Mouse (Mus musculus) kidney, embryonic 14.5 days (tissue): ENCODE data around the gene Il1r2. TPM values are rescaled to one million over a fixed set of nuclear protein-coding genes. Genes with fewer than 3 reads are reported as not detected.

Experiments used
- ATAC-seq: fragments of 200-750 bp; cut with Nextera tagmentation; 2 replicates; pipeline ENCODE4 v1.8.0; 2017; ENCODE audit warnings: moderate number of reproducible peaks, mild to moderate bottlenecking, moderate TSS enrichment, moderate library complexity; ENCODE audit not compliant: low FRiP score, low TSS enrichment
- H3K27ac ChIP-seq: fragments of 300-500 bp; sonication (generic); 2 replicates; pipeline ENCODE4 v1.5.1; 2014; ENCODE audit warnings: low read depth, mild to moderate bottlenecking, low read length, moderate library complexity, mixed read lengths
- H3K27me3 ChIP-seq: fragments of 300-500 bp; sonication (generic); 2 replicates; pipeline ENCODE4 v1.6.1; 2014; ENCODE audit warnings: mild to moderate bottlenecking, low read length; ENCODE audit not compliant: control insufficient read depth, insufficient read depth
- H3K36me3 ChIP-seq: fragments of 300-500 bp; sonication (generic); 2 replicates; pipeline ENCODE4 v1.6.1; 2014; ENCODE audit warnings: low read length, mixed read lengths; ENCODE audit not compliant: control insufficient read depth, insufficient read depth
- H3K4me1 ChIP-seq: fragments of 300-500 bp; sonication (generic); 2 replicates; pipeline ENCODE4 v1.6.1; 2014; ENCODE audit warnings: low read length, mixed read lengths; ENCODE audit not compliant: control insufficient read depth, insufficient read depth
- H3K4me2 ChIP-seq: fragments of 300-500 bp; sonication (generic); replicated peaks from 2 replicates; pipeline ENCODE4 v1.6.1; 2014; ENCODE audit warnings: low read depth, mild to moderate bottlenecking, low read length
- H3K4me3 ChIP-seq: fragments of 300-500 bp; sonication (generic); 2 replicates; pipeline ENCODE4 v1.5.1; 2014; ENCODE audit warnings: mild to moderate bottlenecking, low read length
- H3K9ac ChIP-seq: fragments of 300-500 bp; sonication (generic); 2 replicates; pipeline ENCODE4 v1.6.1; 2014; ENCODE audit warnings: low read depth, mild to moderate bottlenecking, low read length, moderate library complexity
- H3K9me3 ChIP-seq: fragments of 300-500 bp; sonication (generic); 2 replicates; pipeline ENCODE4 v1.6.1; 2016; ENCODE audit warnings: low read length; ENCODE audit not compliant: control insufficient read depth
- WGBS: fragments of 180-500 bp; shearing (Covaris S2); extraction: QIAGEN DNeasy Blood & Tissue Kit; methylation state at CpG from one replicate; pipeline ENCODE4 v1.1.7; 2014; 5-methylcytosine and 5-hydroxymethylcytosine counted together
- polyA plus RNA-seq: library from polyadenylated mRNA; unstranded; fragments of >200 nt; fragmentation: Nextera tagmentation; extraction: Ambion mirVana; gene quantifications from 2 replicates; pipeline ENCODE4 v1.2.1, GENCODE M21; 2014

Il1r2 gene
- polyA plus RNA-seq, 1 experiment from 2014 or later = not detected

DNA sequence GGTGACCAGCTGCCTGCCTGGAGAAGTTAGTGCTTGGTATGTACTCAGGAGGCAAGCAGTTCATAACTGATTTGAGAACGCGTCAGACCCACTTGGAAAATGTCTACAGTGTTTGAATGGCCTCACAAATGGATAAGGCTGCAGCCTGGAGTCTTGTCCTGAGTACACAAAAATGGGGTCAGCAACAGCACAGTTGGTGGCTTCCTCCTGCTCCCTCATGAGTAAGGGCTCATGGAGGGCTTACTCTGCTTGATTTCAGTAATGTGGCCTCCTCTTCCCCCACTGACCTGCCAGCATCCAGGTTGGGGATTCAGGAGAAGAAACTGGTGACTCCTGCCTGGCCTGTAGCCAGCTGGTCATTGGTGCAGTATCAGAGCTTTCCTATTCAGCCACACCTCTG is 42.3 kb upstream of the Il1r2 start:
- H3K27me3 ChIP-seq = no peaks in the 10 kb centered on the region
- H3K4me3 ChIP-seq = no peak overlapping the region
- ATAC-seq = no peak
- no peak overlapping the region for H3K9ac ChIP-seq
- H3K27ac ChIP-seq = no peak overlapping the region
- H3K9me3 ChIP-seq = no peaks in the 10 kb centered on the region
- no peaks in the 10 kb centered on the region for H3K4me1 ChIP-seq
- H3K4me2 ChIP-seq = no peak overlapping the region
- peaks cover 6% of the 10 kb centered on the region; the same call in 1 of the 2 replicates for H3K36me3 ChIP-seq
- 82% methylated on average over 2 of the region's 2 CpGs for WGBS

DNA sequence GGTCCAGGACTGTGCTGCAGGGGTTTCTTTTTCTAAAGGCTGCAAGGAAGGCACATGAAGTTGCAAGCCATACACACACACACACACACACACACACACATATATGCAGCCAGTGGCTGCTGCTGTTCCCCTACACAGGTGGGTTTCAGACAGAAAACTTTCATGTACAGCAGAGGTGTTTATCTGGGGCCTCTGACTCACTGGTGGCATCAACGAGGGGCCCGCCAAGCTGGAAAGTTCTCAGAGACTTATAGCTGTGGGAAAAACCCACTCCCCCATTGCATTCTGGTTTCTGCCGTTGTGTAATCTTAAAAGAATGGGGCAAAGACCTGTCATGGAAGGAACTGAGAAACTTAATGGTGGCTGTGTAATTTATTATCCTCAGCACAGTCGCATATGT is 40.6 kb upstream of the Il1r2 start:
- H3K9ac ChIP-seq = no peak overlapping the region
- no peaks in the 10 kb centered on the region for H3K36me3 ChIP-seq
- WGBS = 66% methylated on average over 4 of the region's 4 CpGs
- H3K4me1 ChIP-seq = no peaks in the 10 kb centered on the region
- no peak for ATAC-seq
- H3K27ac ChIP-seq = no peak overlapping the region
- H3K9me3 ChIP-seq = no peaks in the 10 kb centered on the region
- H3K4me3 ChIP-seq = no peak overlapping the region
- no peaks in the 10 kb centered on the region for H3K27me3 ChIP-seq
- no peak overlapping the region for H3K4me2 ChIP-seq

DNA sequence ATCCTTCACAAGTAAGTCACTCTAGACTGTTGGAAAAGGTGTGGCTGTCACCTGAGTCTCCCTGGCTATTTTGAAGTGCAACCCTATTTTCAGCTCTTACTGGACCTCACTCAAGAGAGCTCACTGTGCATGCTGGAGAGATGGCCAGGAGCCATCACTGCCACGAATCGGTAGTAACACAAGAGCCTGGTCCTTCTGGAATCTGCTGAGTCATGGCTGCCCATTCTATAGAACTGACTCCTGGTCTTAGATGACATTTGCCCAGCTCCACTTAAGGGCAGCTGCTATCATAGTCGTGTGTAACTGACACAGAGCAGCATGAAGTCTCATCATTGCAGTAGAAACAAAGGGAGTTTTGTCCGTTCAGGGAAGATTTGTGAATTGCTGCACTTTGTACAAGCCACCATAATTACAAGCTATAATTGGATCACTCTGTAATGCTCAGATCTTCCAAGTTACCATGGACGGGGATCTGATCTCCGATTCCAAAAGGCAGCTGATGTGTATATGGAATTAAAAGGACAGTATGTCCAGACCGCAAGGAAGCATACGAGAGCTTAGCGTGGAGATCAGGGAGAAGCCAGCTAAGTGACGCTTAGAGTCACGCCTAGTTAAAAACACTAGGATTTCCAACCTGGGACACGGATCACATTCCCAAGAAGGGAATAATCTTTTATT is 40.0 kb upstream of the Il1r2 start:
- 78% methylated on average over 12 of the region's 12 CpGs for WGBS
- H3K27ac ChIP-seq = no peak overlapping the region

DNA sequence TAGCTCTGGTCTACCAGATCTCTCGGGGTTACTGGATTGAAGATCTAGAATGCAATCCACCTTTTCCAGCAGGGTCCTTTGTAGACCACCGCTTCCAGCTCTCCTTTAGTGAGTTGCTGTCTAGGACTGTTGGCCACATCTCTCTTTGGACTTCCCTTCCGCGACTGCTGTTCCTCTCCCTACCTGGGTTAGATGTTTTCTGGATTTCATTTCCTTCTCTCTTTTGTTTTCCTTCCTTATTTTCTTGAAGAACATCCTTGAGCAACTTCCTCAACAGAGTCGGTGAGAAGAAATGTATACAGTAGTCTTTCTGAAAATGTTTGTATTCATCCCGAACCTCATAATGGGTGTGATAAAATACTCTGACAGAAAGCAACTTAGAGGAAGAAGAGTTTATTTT is 36.0 kb upstream of the Il1r2 start:
- Histone ChIP-seq H3K27me3 (no peaks in the 10 kb centered on the region), H3K36me3 (no peaks in the 10 kb centered on the region), H3K4me2 (no peak overlapping the region), H3K4me3 (no peak overlapping the region), H3K27ac (no peak overlapping the region), H3K9ac (no peak overlapping the region), H3K9me3 (no peaks in the 10 kb centered on the region), H3K4me1 (no peaks in the 10 kb centered on the region)
- ATAC-seq = no peak
- 93% methylated on average over 6 of the region's 6 CpGs for WGBS

More for the DNA sequence above, 40.0 kb upstream of the Il1r2 start:
- Histone ChIP-seq H3K9ac (no peak overlapping the region), H3K27me3 (no peaks in the 10 kb centered on the region), H3K36me3 (no peaks in the 10 kb centered on the region), H3K4me3 (no peak overlapping the region), H3K9me3 (no peaks in the 10 kb centered on the region), H3K4me2 (no peak overlapping the region), H3K4me1 (no peaks in the 10 kb centered on the region)
- ATAC-seq = no peak

DNA sequence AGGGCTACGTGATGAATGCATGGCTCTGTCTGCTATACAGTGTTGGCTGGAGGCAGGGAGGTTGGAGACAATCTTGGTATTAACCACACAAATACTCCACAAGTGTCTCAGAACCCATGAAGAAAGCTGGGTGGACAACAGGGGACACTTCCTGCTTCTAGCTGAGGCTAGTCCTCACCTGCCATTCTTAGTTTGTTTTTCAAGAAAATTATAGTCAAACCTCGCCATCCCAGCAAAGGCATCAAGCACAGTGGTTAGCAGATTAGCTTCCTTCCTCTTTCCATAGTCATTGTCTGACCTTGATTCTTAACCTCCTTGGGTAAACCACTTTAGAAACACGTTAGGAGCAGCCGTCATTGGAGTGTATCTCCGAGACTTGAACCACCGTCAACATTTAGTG is 28.2 kb upstream of the Il1r2 start:
- no peaks in the 10 kb centered on the region for H3K36me3 ChIP-seq
- no peak overlapping the region for H3K27ac ChIP-seq
- H3K9me3 ChIP-seq = no peaks in the 10 kb centered on the region
- ATAC-seq = no peak
- no peaks in the 10 kb centered on the region for H3K27me3 ChIP-seq
- no peaks in the 10 kb centered on the region for H3K4me1 ChIP-seq
- 86% methylated on average over 6 of the region's 6 CpGs for WGBS
- no peak overlapping the region for H3K4me2 ChIP-seq
- H3K4me3 ChIP-seq = no peak overlapping the region
- no peak overlapping the region for H3K9ac ChIP-seq

DNA sequence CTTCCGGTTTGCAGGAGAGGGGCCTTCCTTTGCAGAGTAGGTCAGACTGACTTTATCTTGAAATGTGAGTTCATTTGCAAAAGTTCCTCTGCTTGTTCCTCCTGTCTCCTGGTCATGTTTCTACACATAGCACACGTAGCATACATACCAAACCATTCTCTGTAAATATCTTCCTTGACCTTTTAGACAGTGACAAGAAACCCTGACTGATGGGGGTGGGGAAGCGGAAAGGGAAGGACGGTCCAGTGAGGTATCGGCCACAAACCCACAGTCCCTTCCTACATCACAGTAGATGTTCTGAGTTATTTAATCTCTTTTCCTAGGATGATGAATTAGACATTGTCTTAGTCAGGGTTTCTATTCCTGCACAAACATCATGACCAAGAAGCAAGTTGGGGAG is 27.3 kb upstream of the Il1r2 start:
- Histone ChIP-seq H3K9ac (no peak overlapping the region), H3K36me3 (no peaks in the 10 kb centered on the region), H3K4me2 (no peak overlapping the region), H3K4me3 (no peak overlapping the region), H3K9me3 (no peaks in the 10 kb centered on the region), H3K4me1 (no peaks in the 10 kb centered on the region), H3K27ac (no peak overlapping the region), H3K27me3 (no peaks in the 10 kb centered on the region)
- 79% methylated on average over 5 of the region's 5 CpGs for WGBS
- no peak for ATAC-seq

DNA sequence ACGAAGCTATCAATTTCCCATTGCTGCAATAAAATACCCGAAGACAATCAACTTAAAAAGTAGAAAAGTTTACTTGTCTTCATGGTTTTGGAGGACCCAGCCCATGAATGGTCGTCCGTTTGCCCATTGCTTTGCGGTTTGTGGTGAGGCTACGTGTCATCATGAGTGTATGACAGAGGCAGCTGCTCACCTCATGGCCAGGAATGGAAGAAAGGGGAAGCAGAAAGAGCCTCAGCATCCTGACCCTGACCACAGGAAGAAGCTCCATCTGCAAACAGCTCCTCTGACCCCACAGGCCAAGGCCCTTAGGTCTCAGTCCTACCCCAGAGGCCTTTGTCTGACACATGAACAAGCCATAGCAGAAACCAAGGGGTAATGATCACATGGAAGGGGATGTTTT is 22.7 kb upstream of the Il1r2 start:
- no peak overlapping the region for H3K27ac ChIP-seq
- no peaks in the 10 kb centered on the region for H3K36me3 ChIP-seq
- no peak overlapping the region for H3K9ac ChIP-seq
- WGBS = 93% methylated on average over 6 of the region's 6 CpGs
- H3K9me3 ChIP-seq = no peaks in the 10 kb centered on the region
- no peak overlapping the region for H3K4me2 ChIP-seq
- no peaks in the 10 kb centered on the region for H3K4me1 ChIP-seq
- no peak overlapping the region for H3K4me3 ChIP-seq
- H3K27me3 ChIP-seq = no peaks in the 10 kb centered on the region
- no peak for ATAC-seq

DNA sequence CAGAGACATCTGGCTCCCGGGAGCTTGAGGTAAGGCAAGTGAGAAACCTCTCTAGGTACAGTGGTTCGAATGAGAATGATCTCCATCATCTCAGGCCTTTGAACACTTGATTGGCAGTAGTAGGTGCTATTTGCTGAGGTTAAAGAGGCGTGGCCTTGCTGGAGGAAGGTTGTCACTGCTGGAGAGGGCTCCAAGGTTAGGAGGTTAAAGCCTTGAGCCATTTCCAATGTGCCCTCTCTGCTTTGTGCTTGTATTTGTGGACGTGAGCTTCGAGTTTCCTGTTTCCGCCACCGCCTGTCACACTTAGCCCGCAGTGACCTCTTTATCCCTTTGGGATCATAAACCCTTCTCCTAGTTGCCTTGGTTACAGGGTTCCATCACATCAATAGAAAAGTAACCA is 21.7 kb upstream of the Il1r2 start:
- ATAC-seq = no peak
- no peak overlapping the region for H3K9ac ChIP-seq

DNA sequence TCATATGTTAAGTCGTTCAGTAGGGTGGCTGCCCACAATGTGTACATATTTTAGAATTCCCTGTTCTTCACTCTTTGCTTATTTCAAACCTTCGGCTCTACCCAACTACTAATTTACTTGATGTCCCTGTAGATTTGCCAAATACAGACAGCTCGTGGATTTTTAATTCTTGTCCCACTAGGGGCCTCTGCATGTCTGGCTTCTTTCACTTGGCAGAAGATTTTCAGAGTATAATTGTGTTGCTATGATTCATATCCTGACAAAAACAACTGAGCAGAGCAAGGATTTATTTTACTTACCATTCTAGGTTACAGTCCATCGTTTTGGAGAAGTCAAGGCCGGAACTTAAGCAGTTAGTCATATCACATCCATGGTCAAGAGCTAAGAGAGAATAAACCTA is 20.8 kb upstream of the Il1r2 start:
- WGBS = 84% methylated on average over 5 of the region's 5 CpGs
- Histone ChIP-seq H3K9ac (no peak overlapping the region), H3K27ac (no peak overlapping the region), H3K27me3 (no peaks in the 10 kb centered on the region), H3K9me3 (no peaks in the 10 kb centered on the region), H3K4me2 (no peak overlapping the region), H3K4me1 (no peaks in the 10 kb centered on the region), H3K4me3 (no peak overlapping the region), H3K36me3 (no peaks in the 10 kb centered on the region)
- no peak for ATAC-seq

More for the DNA sequence above, 21.7 kb upstream of the Il1r2 start:
- no peaks in the 10 kb centered on the region for H3K27me3 ChIP-seq
- no peaks in the 10 kb centered on the region for H3K4me1 ChIP-seq
- H3K36me3 ChIP-seq = no peaks in the 10 kb centered on the region
- no peak overlapping the region for H3K27ac ChIP-seq
- WGBS = 32% methylated on average over 8 of the region's 8 CpGs
- no peak overlapping the region for H3K4me2 ChIP-seq
- no peak overlapping the region for H3K4me3 ChIP-seq
- no peaks in the 10 kb centered on the region for H3K9me3 ChIP-seq
